Mouse (Mus musculus) layer of hippocampus, postnatal 10 days (tissue): ENCODE measurements at regions not wholly inside any gene's neighbourhood (a gene's known extent, or its start where the extent isn't known, plus 50 kb on each side); places are given as distances from the start of the nearest gene placed in this dataset.

Experiments
- DNase-seq, 2 experiments: peaks; one replicate each; pipeline ENCODE4 v3.0.0; 2021; ENCODE audit warnings: low spot score in 2 of 2

- DNase-seq: no peak
Observed at GRCm38 (mm10) chr2:131739022-131739421, 120.5 kb downstream of the Erv3 start.

GRCm38 (mm10) chr2:131734740-131735378, 124.7 kb downstream of the Erv3 start:
- DNase-seq: no peak

GRCm38 (mm10) chr2:131726533-131726932, 133.0 kb downstream of the Erv3 start:
- no peak for DNase-seq

- peak in 1 of 2 experiments; percentile 5 for DNase-seq
Observed at GRCm38 (mm10) chr2:131721631-131722545, 137.7 kb downstream of the Erv3 start.

GRCm38 (mm10) chr2:131717561-131717960, 142.0 kb downstream of the Erv3 start:
- DNase-seq: peak in 1 of 2 experiments; percentile 6

GRCm38 (mm10) chr2:131716841-131717240, 142.7 kb downstream of the Erv3 start:
- peak in 1 of 2 experiments; percentile 6 for DNase-seq

GRCm38 (mm10) chr2:131715381-131715780, 144.2 kb downstream of the Erv3 start:
- peak in 1 of 2 experiments; percentile 15 for DNase-seq

GRCm38 (mm10) chr2:131711886-131712285, 147.7 kb downstream of the Erv3 start:
- no peak for DNase-seq

- peak in 1 of 2 experiments; percentile 22 for DNase-seq
Observed at GRCm38 (mm10) chr2:131706565-131706964, 144.5 kb upstream of the Adra1d start.

GRCm38 (mm10) chr2:131704406-131704805, 142.3 kb upstream of the Adra1d start:
- DNase-seq: no peak

GRCm38 (mm10) chr2:131702146-131702545, 140.1 kb upstream of the Adra1d start:
- no peak for DNase-seq

GRCm38 (mm10) chr2:131699798-131700197, 137.7 kb upstream of the Adra1d start:
- no peak for DNase-seq

- DNase-seq: no peak
Observed at GRCm38 (mm10) chr2:131698008-131698965, 136.2 kb upstream of the Adra1d start.

GRCm38 (mm10) chr2:131696307-131696706, 134.2 kb upstream of the Adra1d start:
- DNase-seq: no peak

GRCm38 (mm10) chr2:131689996-131690395, 127.9 kb upstream of the Adra1d start:
- DNase-seq: no peak

GRCm38 (mm10) chr2:131688282-131688681, 126.2 kb upstream of the Adra1d start:
- DNase-seq: no peak

- DNase-seq: no peak
Observed at GRCm38 (mm10) chr2:131687449-131687848, 125.4 kb upstream of the Adra1d start.

GRCm38 (mm10) chr2:131686748-131687147, 124.7 kb upstream of the Adra1d start:
- DNase-seq: peak; percentile 63 to 66

GRCm38 (mm10) chr2:131685326-131685725, 123.2 kb upstream of the Adra1d start:
- peak; percentile 34 to 41 for DNase-seq

- no peak for DNase-seq
Observed at GRCm38 (mm10) chr2:131683734-131684133, 121.7 kb upstream of the Adra1d start.

GRCm38 (mm10) chr2:131678484-131678883, 116.4 kb upstream of the Adra1d start:
- no peak for DNase-seq
